Mouse (Mus musculus) embryonic fibroblast, embryonic 13.5 days (primary cell): ENCODE measurements around the gene Cbl.

Experiments
- CTCF ChIP-seq: IDR thresholded peaks from 2 replicates; pipeline ENCODE4 v1.5.1; 2011; ENCODE audit warnings: mild to moderate bottlenecking, control low read depth, low read length, moderate library complexity, borderline replicate concordance; ENCODE audit not compliant: insufficient read depth
- POLR2A ChIP-seq: IDR thresholded peaks from 2 replicates; pipeline ENCODE4 v1.6.1; 2011; ENCODE audit warnings: low read depth, mild to moderate bottlenecking, control low read depth, low read length, moderate library complexity

- TF ChIP-seq CTCF (no peak), POLR2A (no peak)
Measured at GRCm38 (mm10) chr9:44261388-44261787, 27.5 kb upstream of the Cbl start.
